Mouse (Mus musculus): Measurements from ENCODE around the gene 4930442H23Rik. TPM values are rescaled to one million over a fixed set of nuclear protein-coding genes. Genes with fewer than 3 reads are reported as not detected.
"Not testable (repeated sequence)": the region's sequence is repeated elsewhere in the genome, so short reads cannot be mapped to it uniquely, and the experiment has no call there.

The 4930442H23Rik gene
- total RNA-seq, 2 experiments from 2014 or later, result not detected

- peak; percentile 100 for DNase-seq
These were observed 7.0 kb downstream of the 4930442H23Rik start, which contains the start of gene Eef2 for GRCm38 (mm10) chr10:81176466-81177271. Gene Eef2 (plus strand): TSS chr10:81176631.

GRCm38 (mm10) chr10:81175936-81176465, 7.6 kb downstream of the 4930442H23Rik start:
- DNase-seq, result peak; percentile 37

DNA sequence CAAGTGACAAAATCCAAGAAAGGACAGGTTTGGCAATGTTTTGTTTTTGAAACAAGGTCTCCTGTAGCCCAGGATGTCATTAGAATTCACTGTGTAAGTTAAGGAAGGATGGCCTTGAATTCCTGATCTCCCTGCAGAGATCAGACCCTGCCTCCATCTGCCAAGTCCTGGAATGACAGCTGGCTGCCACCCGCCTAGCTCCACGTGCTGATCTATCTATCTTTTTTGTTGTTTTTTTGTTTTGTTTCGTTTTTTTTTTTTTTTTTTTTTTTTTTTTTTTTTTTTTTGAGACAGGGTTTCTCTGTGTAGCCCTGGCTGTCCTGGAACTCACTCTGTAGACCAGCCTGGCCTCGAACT, 8.3 kb downstream of the 4930442H23Rik start:
- not testable (repeated sequence) for DNase-seq

DNA sequence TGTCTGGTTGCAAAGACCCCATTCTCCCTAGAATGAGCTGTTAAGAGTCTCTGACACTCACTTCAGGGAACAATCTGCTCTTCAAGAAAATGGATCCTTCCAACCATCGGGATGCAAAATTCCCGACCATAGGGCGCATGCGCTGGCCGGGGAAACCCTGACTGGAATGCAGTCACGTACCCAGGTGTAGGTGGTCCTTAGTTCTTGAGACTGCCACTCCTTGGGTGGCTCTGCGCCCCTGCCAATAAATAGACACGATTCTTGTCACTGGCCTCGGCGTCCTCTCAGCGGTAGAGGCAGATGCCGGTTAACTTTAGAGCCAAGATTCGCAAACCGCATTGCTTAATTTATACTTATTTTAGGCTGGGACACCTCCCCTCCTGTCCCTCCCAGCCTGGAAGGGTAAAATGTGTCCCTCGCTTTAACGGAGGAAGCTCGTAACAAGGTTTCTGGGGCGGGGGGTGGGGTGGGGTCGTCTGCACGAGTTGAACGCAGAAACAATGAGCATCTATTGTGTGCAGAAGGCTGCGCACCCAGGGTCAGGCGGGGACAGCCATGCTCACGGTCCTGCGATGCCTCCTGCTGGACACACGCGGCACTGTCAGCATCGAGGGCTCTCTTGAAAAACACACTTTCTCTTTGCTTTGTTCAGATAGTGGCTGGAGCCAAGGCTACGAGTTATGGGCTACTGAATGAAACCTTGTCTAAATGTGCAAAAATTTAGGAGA, 8.9 kb downstream of the 4930442H23Rik start:
- peak; percentile 94 for DNase-seq

DNA sequence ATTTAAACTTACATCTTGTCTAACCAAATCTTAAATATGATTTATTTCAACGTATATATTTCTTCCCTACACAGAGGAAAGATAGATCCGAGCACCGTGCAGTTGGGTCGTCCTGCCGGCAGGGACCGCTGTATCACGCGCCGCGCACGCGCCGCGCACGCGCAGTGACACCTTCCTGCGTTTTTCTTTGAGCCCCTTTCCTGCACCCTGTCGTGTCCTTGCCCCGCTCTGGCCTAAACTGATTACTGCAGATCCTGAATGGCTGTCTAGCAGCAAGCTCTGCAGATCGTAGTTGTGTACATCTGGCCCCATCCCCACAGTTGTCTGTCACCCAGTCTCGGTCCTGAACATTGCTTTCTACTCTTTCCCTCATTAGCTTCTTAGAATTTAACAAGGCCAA, 10.5 kb downstream of the 4930442H23Rik start:
- DNase-seq, result peak; percentile 89

GRCm38 (mm10) chr10:81169411-81169900, 14.2 kb downstream of the 4930442H23Rik start:
- DNase-seq, result not testable (repeated sequence)

- DNase-seq, result peak; percentile 86
These were observed 15.0 kb downstream of the 4930442H23Rik start for GRCm38 (mm10) chr10:81168521-81169244.

DNA sequence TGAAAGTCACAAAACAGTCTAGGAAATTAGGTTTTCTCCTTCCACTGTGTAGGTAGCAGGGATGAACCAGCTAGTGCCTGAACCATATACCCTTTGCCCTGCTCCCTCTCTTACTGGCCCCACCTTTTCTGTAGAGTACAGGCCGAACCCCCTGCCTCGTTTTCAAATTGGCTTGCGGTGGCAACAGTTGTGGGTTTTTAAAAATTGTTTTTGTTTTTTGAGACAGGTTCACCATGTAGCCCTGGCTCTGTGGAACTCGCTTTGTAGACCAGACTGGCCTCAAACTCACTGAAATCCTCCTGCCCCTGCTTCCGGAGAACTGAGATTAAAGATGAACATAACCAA, 15.6 kb downstream of the 4930442H23Rik start:
- no peak for DNase-seq

DNA sequence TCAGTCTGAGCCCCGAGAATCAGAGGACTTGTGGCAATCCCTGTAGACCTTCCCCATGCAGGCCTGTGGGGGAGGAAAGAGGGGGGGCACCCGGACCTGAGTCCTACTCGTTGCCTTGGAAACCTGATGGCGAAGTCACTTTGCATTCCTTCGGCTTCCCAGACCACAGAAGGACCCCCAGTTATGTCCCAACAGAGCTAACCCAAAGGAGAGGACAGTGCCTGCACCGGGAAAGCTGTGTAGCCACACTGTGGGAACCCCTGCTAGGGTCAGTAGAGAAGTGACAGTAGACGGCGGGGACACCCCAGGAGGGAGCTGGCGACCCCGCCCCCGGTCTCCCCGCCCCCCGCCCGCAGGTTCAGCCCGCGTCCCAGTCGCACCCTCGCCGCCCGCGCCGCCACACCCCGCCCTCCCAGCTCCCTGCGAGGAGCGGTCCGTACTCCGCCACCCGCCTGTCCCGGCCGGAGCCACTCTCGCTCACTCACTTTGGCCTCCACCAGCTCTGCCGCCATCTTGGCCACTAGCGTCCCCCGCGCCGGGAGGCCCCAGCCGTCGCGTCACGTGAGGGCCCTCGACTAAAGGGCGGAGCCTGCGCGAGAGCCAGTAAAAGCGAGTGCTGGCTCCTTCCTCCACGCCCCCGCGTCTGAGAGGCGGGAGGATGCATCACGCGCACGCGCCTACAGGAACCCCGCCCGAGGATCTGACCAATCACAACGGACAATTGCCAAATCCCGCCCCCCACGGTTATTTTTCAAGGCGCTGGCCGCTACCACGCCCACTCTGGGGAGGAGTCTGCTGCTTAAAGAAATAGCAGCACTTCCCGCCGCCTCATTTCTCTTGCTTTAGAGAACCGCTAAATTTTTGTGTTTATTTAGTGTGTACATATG, 16.2 kb downstream of the 4930442H23Rik start, which contains the start of gene Pias4:
Gene Pias4, minus strand, starts transcription at position 724 of the 887 bp plus-strand sequence.
- peak; percentile 100 for DNase-seq

GRCm38 (mm10) chr10:81165118-81165517, 18.5 kb downstream of the 4930442H23Rik start:
- DNase-seq, result no peak

DNA sequence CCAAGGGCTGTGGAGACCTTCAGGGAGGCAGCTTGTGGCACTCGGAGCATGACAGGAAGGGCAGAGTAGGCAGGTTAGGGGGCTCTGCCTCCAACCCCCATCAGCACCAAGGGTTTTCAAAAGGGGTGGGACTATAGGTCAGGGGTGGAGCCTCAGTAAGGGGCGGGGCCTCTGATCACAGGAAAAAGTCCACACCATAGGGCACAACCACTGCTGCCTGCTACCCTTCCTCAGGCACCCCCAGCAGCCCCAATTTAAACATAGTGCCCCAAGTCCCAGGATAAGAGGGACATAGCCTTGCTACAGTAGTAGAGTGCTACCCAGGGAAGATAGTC, 21.4 kb downstream of the 4930442H23Rik start:
- no peak for DNase-seq

DNA sequence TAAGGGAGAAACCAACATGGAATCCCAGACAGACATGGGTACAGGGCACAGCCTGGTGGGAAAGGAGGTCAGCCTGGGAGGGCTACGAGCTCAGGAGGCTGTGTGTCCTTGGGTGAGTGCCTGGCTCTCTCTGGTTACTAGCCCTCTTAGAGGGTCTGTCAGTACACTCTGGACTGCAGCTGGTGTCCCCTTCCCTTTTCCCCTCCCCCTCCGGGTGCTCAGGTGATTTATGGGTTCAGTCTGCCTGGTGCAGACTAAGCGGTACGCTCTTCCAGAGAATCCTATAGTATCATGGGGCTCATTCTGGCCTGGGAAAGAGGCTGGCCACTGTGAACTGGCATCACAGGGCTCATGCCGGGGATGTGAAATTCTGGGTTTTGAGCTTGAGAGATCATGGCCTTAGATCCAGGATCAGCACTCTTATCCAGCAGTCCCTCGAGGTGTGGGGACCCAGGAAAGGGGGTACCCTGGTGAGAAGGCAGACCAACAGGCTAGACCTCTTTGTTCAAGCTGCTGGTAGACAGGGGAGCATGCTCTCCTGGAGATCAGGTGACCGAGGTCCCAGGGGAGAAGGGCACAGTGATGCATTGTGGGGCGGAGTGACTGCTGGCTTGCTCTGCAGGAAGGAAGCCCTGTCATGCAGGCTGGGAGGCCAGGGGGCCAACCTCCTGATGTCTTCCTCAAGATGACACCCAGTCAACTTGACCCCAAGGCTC, 21.9 kb downstream of the 4930442H23Rik start:
- DNase-seq, result no peak

- DNase-seq, result no peak
These were observed 28.9 kb downstream of the 4930442H23Rik start for GRCm38 (mm10) chr10:81154736-81155135.

- DNase-seq, result no peak
These were observed 29.3 kb downstream of the 4930442H23Rik start for GRCm38 (mm10) chr10:81154313-81154712.

DNA sequence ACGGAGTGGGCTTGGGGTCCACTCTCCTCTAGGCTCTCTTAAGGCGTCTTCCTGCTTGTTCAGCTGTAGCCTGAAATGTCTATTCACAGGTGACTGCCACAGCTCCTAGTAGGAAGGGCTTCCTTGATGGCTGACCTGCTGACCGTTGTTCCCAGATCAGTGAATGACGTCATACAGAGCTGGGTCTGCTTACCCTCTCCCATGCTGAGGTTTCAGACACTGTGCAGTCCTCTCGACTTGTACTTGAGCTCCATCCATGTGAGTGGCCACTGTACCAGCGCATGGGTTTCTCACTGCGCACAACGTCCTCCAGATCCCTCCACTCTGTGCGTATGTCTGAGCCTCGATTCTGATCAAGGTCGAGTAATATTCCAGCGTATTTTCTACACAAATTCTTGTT, 31.0 kb downstream of the 4930442H23Rik start:
- DNase-seq, result no peak

DNA sequence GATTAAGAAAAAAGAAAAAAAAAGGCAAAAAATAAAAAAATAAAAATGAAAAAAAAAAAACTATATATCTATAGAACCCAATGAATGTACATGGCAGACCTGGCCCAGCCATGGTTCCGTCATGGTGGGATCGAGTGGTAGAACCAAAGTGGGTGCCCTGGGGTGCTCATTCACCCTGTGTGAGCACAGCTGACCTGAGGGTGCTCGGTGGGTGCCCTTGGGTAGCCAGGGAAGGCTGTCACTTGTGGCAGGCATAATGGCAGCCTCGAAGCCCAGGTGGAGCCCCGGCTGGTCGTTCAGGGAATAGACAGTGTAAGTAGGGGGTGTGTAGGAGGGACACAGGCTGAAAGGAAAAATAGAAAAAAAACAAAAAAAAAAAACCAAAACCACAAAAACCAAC, 32.4 kb downstream of the 4930442H23Rik start:
- DNase-seq, result no peak

DNA sequence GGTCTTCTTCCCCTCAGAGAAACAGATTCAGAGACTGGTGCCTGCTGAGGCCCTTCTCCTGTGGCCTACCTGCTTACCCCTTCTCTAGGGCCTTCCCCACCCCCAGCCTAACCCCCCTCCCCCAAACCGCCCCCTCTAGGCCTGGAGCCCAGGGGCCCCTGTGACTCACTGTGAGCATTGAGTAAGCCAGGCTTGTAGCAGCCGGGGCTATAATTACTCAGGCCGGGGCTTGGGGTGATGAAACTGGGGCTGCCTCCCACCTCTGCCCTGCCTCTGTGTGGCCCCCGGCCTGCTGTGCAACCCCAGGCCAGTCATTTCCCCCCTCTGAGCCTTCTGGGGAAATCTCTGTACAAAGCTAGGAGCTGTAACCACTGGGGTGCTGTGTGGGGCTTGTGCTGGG, 37.4 kb downstream of the 4930442H23Rik start:
- DNase-seq, result no peak

- no peak for DNase-seq
These were observed 37.9 kb downstream of the 4930442H23Rik start for GRCm38 (mm10) chr10:81145778-81146177.

GRCm38 (mm10) chr10:81145307-81145706, 38.3 kb downstream of the 4930442H23Rik start:
- DNase-seq, result no peak

DNA sequence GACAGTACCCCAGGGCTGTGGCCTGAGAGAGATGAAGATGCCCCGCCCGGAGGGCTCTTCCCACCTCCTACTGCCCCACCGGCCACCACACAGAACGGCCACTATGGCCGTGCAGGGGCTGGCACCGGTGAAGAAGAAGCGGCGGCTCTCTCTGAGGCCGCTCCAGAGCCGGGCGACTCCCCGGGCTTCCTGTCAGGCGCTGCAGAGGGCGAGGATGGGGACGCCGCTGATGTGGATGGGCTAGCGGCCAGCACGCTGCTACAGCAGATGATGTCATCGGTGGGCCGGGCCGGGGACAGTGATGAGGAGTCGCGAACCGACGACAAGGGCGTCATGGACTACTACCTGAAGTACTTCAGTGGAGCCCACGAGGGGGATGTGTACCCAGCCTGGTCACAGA, 39.0 kb downstream of the 4930442H23Rik start:
- DNase-seq, result peak; percentile 70

GRCm38 (mm10) chr10:81143845-81144437, 39.7 kb downstream of the 4930442H23Rik start:
- DNase-seq, result no peak
